Mouse (Mus musculus): ENCODE data around the gene Snx29.

GRCm38 (mm10) chr16:11778191-11778590, 455.5 kb downstream of the Snx29 start:
- TF ChIP-seq BHLHE40 (IDR thresholded peaks at IDR 0.05; ENCODE audit: low read depth, low read length) (no peak), CTCF (conservative IDR thresholded peaks at IDR 0.05 in 1 of 2, IDR thresholded peaks at IDR 0.05 in 1 of 2; ENCODE audit: low read depth in 2 of 2, low read length in 2 of 2) (no peak), POLR2A (IDR thresholded peaks at IDR 0.05; ENCODE audit: low read depth, low read length) (no peak), USF1 (IDR thresholded peaks at IDR 0.05; ENCODE audit: low read depth, low read length) (no peak), NELFE (IDR thresholded peaks at IDR 0.05; ENCODE audit: low read depth, low read length) (no peak), PAX5 (IDR thresholded peaks at IDR 0.05; ENCODE audit: low read length) (no peak), ZC3H11A (IDR thresholded peaks at IDR 0.05; ENCODE audit: low read depth, low read length) (no peak), RCOR1 (conservative IDR thresholded peaks at IDR 0.05; ENCODE audit: low read depth, low read length) (no peak), ETS1 (conservative IDR thresholded peaks at IDR 0.05; ENCODE audit: low read depth, low read length) (no peak), HCFC1 (IDR thresholded peaks at IDR 0.05; ENCODE audit: low read depth, low read length) (no peak), EP300 (IDR thresholded peaks at IDR 0.05; ENCODE audit: low read length) (no peak), CHD2 (IDR thresholded peaks at IDR 0.05; ENCODE audit: low read length) (no peak), MAX (IDR thresholded peaks at IDR 0.05; ENCODE audit: low read length) (no peak)

Measured in CH12.LX (cell line).